Mouse (Mus musculus): ENCODE results near the gene Primpol. TPM values are rescaled to one million over a fixed set of nuclear protein-coding genes. Genes with fewer than 3 reads are reported as not detected.

Gene Primpol
- total RNA-seq (2017): 19.1 and 23.8 TPM in 2 replicates

GRCm38 (mm10) chr8:46616879-46617689 lies at the start of gene Primpol, which contains the start of gene Casp3:
TSS of gene Primpol (minus strand) at chr8:46617212.
TSS of gene Casp3 (plus strand) at chr8:46617291.
- peak; percentile 91 for ATAC-seq (ENCODE audit: extremely low read depth, insufficient number of reproducible peaks, low FRiP score, poor library complexity, severe bottlenecking)

- no peak for ATAC-seq (ENCODE audit: extremely low read depth, insufficient number of reproducible peaks, low FRiP score, poor library complexity, severe bottlenecking)
These were observed 38.9 kb upstream of the Primpol start for GRCm38 (mm10) chr8:46655919-46656318.

DNA sequence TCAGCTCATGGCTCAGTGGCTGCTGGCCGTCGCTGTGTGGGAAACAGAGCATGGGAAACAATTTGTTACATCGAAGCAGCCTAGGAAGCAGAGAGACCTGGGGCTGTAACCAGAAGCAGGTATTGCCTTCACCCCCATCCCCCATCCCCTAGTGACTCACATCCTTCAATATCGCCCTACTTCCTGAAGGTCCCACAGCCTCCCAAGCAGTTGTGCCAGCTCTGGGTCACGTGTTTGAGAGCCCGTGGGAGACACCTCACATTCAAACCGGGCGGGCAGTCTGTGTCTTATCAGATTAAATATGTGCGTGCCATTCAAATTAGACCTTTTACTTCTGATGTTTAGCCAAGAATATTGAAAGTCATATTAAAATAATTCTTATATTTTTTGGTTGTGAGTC lies 34.9 kb upstream of the Primpol start:
- ATAC-seq (ENCODE audit: extremely low read depth, insufficient number of reproducible peaks, low FRiP score, poor library complexity, severe bottlenecking): no peak

- no peak for ATAC-seq (ENCODE audit: extremely low read depth, insufficient number of reproducible peaks, low FRiP score, poor library complexity, severe bottlenecking)
These were observed 31.4 kb upstream of the Primpol start for GRCm38 (mm10) chr8:46648421-46648820.

- ATAC-seq (ENCODE audit: extremely low read depth, insufficient number of reproducible peaks, low FRiP score, poor library complexity, severe bottlenecking): no peak
These were observed 24.3 kb upstream of the Primpol start for GRCm38 (mm10) chr8:46641272-46641671.

DNA sequence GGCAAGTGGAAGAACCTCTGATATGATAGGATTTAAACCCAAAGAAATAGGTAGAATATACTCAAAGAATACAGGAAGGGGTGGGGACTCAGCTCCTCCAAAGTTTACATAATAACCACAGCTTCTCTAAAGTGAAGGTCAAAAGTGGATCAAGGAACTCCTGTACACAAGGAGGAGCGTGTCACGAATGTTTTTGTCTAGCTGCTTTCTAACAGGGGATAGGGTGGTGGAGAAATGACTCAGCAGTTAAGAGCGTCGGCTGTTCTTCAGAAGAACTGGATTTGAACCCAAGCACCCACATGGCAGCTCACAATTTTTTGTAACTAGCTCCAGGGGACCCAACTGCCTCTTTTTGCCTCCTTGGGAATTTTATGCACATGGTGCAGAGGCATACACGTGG lies 22.8 kb upstream of the Primpol start:
- ATAC-seq (ENCODE audit: extremely low read depth, insufficient number of reproducible peaks, low FRiP score, poor library complexity, severe bottlenecking): peak; percentile 87

- no peak for ATAC-seq (ENCODE audit: extremely low read depth, insufficient number of reproducible peaks, low FRiP score, poor library complexity, severe bottlenecking)
These were observed 22.1 kb upstream of the Primpol start for GRCm38 (mm10) chr8:46639010-46639571.

DNA sequence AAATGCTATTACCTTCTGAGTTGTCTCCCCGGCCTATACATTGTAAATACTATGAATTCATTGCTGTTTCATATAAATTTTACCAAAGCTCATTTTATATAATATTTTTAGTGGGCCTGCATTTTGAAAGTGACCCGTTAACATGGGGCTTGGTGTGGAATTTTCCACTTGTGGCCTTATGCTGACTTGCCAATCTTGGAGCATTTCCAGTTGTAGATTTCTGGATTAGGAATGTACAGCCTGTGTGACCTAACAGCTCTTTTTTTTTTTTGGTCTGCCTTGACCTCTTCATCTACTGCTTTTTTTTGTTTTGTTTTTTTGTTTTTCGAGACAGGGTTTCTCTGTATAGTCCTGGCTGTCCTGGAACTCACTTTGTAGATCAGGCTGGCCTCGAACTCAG lies 13.9 kb upstream of the Primpol start:
- no peak for ATAC-seq (ENCODE audit: extremely low read depth, insufficient number of reproducible peaks, low FRiP score, poor library complexity, severe bottlenecking)

GRCm38 (mm10) chr8:46630422-46630821 lies 13.4 kb upstream of the Primpol start:
- ATAC-seq (ENCODE audit: extremely low read depth, insufficient number of reproducible peaks, low FRiP score, poor library complexity, severe bottlenecking): no peak

GRCm38 (mm10) chr8:46628645-46629044 lies 11.6 kb upstream of the Primpol start:
- no peak for ATAC-seq (ENCODE audit: extremely low read depth, insufficient number of reproducible peaks, low FRiP score, poor library complexity, severe bottlenecking)

DNA sequence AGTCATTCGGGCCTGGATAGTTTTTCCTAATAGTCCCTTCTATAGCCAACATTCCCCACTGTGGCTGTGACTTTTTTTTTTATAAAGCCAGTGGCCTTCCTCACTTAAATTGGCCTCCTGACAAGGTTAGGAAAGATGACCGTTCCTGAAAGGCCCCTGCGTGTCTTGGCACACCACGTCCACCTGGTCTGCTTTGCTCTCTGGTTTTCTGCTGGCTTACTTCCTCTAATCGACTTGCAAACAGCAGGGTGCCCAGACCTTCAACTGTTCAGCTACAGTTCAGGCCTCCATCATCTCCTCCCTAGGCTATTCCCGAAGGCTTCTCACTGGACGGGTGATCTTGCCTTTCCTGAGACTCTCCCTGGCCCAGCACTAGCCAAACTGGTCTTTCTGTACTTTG lies 10.9 kb upstream of the Primpol start:
- ATAC-seq (ENCODE audit: extremely low read depth, insufficient number of reproducible peaks, low FRiP score, poor library complexity, severe bottlenecking): peak; percentile 30; the same call in 1 of the 2 replicates

DNA sequence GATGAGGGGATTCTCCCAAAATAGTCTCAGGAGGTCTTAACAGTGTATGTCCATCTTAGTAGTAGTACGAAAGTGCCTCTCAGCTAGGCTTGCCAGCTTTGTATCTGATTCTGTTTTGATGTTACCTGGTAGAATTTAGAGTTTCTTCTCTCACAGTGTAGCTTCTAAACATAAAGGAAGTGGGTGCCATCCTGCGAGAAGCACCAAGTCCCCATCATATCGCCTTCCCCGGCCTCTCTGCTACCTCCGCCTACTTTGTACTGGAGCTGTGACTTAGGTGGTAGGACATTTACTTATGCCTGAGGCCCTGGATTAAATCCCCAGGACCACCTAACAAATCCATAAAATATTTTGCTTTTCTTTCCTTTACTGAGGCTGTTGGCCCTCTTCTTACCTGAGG lies 9.6 kb upstream of the Primpol start:
- no peak for ATAC-seq (ENCODE audit: extremely low read depth, insufficient number of reproducible peaks, low FRiP score, poor library complexity, severe bottlenecking)

DNA sequence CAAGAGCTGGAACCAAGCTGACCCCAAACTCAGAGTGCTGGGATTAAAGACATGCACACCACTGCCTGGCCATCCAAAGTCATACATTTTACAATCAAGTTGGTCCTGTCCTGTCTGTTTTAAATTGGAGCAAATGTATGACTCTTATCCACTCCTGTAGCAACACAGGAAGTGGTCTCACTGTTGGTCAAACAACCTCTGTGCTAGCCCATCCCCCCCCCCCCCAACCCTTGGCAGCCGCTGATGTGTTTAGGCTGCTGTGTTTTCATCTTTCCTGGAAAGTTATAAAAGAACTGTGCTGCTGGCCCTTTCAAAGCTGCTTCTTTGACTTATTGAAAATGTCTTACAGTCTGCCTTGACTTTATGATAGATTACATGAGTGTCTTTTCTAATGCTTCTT lies 8.2 kb upstream of the Primpol start:
- ATAC-seq (ENCODE audit: extremely low read depth, insufficient number of reproducible peaks, low FRiP score, poor library complexity, severe bottlenecking): no peak

DNA sequence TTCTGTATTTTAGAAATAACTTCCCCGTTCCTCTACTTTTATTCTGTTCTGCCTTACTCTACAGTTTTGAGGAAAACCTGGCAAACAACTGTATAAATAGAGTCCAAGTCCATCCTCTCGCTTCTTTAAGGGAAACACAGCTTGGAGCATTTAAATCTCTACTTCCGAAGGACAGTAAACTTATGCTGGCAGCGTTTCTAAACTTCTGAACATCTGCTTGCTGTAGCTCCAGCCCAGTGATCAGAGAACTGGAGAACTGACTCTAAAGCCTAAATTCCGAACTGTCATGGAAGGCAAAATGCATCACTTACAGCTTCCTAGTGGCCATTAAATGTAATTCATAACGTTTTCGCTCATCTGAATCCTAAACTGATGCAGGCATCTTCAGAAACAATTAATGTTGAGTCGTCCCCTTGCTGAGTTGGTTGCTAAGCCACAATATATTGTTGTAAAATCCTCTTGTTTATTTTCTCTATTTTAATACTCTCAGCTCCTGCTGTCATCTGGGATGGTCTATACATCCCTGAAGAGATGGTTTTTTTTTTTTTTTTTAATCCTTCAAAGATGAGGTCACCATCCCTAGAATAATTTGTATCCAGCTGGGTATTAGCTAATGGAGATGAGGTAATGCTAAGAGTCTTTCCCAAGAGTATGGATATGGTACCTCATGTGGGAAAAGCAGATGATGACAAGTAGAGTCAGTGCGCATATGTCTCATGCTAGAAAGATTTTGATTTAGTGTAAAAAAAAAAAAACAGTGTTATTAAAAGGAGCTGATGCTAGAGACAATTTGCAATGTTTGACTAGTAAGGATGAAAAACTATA lies 5.6 kb upstream of the Primpol start:
- ATAC-seq (ENCODE audit: extremely low read depth, insufficient number of reproducible peaks, low FRiP score, poor library complexity, severe bottlenecking): no peak

DNA sequence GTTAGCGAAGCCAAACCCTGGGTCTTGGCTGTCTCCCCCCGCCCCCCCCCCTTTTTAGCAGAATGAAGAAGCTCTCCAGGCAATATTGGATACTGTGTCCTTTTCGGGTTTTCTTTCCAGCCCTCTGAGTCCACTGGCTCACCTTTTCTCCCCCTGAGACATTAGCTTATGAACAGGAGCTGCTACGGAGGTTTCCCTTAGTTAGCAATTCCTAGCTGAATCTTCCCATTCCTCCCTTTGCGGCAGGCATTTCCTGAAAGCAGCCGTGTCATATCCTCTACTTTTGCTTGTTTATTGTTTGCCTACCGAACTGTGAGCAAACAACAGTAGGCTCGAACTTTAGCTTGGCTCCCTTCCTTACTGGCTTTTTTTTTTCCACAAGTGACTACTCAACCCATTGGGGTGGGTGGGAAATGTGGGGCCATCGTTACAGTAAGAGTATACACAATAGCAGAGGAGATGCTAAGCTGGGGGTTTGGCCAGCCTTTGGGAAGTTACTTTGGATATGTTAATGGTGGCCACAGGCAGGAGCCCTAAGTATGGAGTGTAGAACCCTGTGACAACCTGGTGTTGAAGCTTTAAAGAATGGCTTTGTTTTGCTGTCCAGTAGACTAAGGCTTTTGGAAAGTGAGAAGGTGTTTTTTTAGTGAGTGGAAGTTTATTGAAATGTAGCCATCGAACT lies 1.8 kb upstream of the Primpol start:
- ATAC-seq (ENCODE audit: extremely low read depth, insufficient number of reproducible peaks, low FRiP score, poor library complexity, severe bottlenecking): no peak

DNA sequence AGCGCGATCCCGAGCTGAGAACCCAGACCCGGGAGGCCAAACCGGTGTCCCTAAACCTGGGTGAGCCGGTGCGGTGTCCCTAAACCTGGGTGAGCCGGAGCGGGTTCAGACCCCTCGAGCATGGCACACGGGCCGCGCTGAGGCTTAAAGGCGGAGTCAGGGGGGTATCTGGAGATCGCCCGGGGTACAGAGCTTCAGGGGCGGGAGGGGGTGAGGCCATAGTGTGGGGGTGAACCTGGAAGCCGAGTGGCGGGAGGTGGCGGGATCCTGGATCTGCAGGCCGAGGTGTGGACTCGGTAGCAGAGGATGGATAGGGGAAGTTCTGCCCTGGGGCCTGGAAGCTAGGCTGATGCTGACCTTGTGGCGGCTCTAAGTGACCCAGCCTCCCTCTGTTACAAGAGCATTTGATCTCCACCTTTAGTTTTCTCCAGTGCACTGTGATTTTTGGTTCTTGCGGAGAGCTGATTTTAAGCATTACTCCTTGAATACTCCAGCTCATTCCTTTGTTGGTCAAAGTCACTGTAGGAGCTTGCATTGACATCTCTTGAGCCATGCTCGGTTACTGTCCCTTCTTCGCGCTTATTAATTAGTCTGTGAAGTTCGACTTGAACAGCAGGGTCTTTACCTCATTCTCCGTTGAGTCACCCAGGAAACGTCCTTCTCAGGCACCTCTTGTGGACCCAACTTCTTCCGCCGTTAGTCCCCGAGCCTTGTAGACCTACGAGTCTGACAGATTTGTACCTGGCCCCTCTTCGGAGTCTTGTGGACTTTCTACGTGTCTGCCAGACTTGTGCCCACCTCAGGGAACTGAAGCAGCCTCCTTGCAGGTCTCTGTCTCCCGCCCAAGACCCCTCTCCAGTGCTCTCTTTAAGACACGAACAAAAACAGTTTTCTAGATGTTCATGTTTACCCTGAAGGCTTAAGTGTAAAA lies 943 bp upstream of the Primpol start:
- peak; percentile 11; the same call in 1 of the 2 replicates for ATAC-seq (ENCODE audit: extremely low read depth, insufficient number of reproducible peaks, low FRiP score, poor library complexity, severe bottlenecking)

DNA sequence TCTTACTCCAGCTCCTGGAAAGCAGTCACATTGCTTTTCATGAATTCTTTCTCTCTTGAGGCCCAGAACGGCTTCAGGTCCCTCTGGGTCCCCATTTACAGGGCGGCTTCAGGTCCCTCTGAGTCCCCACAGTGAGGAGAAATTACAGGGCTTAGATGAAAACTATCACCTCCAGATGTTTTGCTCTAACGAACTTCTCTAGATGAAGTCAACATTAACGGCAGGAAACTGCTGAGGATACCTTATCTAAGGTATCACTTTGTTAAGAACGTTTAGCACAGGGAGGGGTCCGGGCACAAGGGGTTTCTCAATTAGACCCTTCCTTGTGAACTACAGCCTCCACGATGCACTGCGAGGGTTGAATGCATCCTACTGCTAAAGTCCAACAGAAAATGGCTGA lies 1.1 kb downstream of the Primpol start:
- no peak for ATAC-seq (ENCODE audit: extremely low read depth, insufficient number of reproducible peaks, low FRiP score, poor library complexity, severe bottlenecking)

GRCm38 (mm10) chr8:46613377-46613776 lies 3.6 kb downstream of the Primpol start:
- no peak for ATAC-seq (ENCODE audit: extremely low read depth, insufficient number of reproducible peaks, low FRiP score, poor library complexity, severe bottlenecking)
